Mouse (Mus musculus): ENCODE results near the gene Pimreg.

Gene Pimreg

DNA sequence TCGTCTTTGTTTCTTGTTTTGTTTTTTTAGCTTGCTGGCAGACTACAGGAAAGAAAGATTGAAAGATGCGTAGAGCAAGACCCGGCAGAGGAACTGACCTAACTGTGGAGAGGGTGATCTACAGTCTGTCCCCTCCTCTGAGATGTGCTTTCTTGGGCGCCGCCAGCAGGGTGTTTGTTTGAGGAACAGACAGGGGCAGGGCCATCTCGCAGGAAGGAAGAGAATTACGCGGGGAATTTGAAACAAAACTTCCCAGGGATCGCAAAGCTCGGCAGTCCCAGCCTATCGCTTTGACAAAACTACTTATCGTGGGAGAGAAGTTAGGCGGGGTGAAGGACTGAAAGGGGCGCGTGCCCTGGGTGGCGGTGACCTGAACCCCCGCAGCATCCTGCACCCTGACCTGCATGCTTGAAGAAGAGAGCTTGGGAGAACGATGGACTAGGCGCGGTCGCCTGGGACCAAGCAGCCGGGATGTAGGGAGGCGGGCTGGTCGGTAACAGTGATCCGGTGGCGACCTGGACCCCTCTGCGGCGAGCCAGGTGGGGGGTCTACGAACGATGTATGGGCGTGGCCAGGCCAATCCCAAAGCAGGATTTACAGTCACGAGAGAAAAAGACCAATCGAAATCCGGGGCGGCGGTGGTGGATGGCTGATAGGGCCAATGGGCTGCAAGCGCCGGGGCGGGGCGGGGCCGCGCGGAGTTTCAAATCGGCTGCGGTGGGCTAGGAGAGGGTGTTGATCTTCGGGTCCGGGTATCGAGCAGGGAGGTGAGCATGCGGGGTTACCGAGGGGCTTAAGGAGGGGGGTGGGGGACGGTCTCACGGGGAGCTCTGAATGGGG, at the start of gene Pimreg:
TSS of gene Pimreg (plus strand) at position 265 of the 840 bp plus-strand sequence.
- DNase-seq: peak; percentile 78 to 90

DNA sequence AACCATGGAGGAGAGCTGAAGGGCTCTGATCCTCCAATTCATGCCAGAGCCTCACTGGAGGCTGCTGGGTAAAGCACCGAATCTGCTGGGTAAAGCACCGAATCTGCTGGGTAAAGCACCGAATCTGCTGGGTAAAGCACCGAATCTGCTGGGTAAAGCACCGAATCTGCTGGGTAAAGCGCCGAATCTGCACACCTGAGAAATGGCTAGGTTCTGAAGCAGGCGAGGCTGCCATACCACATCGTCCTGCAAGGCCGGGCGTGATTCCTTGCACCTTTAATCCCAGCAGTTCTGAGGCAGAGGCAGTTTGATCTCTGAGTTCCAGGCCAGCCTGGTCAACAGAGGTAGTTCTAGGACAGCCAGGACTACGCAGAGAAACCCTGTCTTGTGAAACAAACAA, 49.4 kb upstream of the Pimreg start:
- DNase-seq: no peak

DNA sequence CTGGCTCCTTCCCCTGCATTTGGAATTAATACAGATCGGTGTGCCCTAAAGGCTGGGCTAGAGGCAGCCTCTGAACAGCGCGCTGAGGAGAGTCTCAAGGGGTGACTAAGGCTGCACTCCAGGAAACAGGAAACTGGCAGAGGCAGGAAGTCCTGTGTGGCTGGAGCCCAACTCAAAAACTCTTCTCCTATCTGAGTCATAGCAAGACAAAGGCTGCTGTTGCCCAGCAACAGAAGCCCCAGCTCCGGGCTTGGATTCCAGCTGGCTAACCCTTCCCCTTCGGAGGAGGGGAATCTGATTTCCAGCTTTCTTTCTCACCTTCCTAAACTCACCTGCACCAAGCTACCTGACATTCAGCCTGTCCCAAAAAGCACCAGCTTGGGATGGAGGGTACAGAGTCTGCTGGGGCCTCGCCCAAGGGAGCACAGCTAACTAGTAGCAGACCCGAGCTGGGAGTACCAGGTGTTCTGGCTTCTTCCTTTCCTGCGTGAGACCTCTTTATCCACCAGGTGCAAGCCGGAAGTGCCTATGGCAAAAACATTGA, 45.8 kb upstream of the Pimreg start:
- peak; percentile 62 to 81 for DNase-seq

DNA sequence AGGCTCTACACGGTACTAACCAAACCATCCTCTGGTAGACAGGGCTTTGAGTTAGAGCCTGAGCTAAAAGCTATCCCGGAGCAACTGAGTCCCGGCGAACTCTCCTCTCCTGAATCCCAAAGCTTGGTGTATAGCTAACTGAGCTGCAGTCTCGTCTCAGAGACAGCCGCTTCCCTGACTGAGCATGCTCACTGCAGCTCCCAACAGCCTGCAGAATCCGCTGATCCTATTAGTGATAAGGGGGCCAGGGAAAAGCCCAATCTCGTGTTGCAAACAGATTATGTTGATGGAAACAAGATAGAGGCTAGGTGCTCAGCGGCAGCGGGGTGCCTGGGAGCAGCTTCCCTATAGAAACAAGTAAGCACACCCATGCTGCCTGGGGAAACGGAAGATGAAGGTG, 45.0 kb upstream of the Pimreg start:
- no peak for DNase-seq

DNA sequence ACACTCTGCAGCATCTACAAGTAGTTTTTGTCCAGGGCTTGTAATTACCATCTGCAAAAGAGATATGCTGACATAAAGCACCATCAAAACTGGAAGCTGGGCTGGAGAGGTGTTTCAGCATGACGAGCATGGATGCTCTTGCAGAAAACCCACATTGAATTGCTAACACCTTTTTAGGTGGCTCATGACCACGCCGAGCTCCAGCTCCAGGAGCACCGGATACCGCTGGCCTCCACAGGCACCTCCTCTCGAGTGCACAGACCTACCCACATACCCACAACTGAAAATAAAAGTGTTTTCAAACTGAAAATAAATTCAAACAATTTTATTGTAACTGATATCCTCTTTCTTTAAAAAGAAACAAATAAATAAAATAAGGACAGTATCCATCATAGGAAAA, 41.6 kb upstream of the Pimreg start:
- DNase-seq: no peak

DNA sequence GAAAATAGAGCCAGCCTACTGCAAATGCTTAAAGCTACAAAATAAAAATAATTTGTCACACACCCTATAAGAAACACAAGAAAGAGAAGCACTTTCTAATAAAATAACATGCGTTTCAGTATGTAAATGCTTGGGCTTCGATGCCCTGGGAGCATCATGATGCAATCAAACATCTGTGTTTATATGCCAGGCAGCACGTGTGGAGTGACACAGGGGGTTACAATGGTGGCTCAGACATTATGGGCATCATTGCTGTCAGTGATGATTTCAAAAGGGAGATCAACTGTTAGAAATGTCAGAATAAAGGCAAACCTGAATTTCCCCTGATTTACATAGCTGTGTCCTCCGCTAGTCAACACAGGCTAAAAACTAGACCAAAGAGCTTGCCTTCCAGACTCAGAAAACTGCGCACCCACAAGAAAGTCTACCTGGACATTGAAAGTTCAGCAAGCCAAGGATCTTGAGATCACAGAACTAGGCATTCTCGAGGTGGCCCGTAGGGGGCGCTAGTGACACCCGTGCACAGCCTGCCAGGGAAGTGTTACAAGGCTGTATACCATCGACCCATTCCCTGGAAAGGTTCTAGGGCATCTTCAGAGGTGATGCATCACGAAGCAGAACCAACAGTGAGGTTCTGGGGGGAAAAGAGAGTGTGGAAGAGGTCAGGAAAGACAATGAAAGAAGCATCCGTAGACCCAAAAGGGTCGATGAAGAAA, 39.5 kb upstream of the Pimreg start:
- DNase-seq: peak in 1 of 2 experiments; percentile 31

DNA sequence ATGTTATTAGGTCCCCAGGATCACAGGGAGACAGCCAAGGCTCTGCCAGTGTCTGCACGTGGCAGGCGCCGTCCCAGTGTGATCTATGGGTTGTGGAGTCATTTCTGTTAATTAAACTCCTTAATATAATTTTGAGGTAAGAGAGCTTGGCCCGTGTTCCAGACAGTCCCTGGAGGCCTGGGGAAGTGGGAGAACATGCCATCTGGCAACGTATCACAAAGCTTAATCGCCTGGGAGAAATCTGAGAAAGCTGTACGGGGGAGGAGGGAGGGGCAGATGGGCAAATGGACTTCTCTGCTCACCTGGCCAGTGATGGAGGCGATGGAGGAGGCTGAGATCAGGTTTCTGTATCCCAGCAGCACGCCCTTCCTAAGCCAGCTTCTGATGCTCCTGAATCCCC, 38.7 kb upstream of the Pimreg start:
- no peak for DNase-seq

DNA sequence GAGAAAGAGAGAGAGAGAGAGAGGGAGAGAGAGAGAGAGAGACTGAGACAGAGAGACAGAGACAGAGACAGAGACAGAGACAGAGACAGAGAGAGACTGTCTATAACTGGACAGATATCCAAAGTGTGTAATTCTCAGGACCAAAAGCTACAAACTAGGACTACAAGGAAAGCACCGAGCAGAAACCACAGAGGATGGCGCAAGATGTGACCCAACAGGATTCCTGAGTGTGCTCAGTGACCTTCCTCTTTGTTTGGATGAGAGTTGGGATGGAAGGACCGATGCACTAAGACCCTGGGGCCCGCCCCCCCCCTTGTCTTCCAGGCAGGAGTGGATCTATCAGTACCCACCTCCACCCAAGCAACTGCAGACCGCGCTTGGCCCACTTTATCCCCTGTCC, 36.3 kb upstream of the Pimreg start:
- DNase-seq: no peak

DNA sequence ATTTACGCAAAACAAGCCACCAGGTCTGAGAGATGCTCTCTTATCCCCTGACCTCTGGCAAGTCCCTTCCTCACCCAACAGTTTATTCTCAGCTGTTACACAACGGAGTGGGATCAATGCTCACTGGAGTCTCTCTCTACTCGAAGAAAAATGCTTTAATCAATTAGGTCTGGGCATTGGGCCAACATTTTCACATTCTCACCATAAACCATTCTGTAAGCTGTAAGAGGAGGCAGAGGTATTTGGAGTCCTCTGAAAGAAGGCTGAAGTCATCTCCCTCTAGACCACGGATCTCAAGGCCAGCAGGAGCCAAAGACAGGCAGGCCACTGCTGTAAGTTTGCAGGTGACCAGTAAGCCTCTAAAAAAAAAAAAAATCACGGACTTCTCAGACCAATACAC, 31.5 kb upstream of the Pimreg start:
- DNase-seq: no peak

DNA sequence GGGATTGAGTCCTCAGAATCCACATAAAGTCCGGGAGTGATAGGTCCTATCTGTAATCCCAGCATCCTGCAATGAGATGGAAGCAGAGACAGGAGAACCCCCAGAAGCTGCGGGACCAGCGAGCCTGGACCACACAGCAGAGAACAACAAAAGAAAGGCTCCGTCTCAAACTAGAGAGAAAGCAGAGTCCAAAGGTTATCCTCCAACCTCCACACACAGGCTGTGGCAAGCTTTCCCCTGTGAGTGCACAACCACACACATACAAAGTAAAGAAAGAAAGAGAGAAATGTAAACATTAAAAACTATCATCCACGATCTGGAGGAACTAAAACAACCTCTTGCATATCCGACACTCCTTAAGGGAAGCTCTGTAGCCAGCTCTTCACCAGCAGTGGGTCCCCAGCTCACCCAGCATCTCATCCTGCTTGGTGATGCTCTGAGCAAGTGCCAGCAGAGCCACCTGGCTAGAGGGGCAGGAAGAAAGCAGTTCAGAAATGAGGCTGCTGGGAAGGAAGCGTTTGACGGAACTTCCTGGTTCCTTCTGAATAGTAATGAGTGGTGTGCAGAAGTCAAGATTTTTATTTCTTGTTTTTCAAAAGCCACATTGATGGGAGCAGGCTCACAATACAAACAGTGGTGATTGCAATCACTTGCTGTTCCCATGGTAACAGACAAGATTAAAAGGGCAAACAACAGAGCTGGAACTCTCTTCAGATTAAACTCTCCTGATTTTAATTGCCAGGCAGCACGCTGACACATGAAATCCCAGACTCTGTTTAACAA, 30.7 kb upstream of the Pimreg start:
- DNase-seq: no peak

DNA sequence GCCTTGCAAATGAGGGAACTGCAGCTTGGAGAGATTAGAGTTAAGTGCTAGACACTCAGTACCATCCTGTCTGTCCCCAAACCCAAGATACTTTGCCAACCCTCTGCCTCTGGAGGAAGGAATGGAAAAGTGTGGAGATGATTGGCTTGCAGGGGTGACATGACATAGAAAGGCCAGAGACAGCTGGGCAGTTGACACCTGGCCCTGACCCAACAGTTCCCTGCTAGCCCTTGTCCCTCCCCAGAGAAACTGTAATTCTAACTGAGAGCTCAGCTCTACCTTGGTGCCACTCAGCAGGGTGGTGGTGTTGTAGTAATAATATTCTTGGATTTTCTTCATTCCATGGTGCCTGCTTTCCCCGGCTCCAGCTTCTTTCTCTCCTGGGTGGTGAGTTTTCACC, 29.9 kb upstream of the Pimreg start:
- no peak for DNase-seq

DNA sequence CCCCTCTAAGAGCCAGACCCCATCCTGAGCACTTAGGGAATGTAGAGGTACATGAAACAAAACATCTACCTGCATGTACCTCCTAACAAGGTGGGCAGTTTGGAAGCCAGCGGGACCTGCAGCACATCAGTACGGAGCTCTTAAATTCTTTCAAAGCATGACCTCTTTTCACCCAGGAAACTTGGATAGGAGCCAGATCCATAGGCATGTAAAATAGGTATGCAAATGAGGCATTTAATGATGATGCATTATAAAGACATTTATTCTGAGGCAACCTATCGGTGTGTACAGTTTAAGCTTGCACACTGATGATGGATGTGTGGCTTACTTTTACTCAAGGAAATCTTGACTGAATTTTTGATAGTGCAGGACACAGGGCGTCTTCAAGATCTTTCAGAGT, 27.2 kb upstream of the Pimreg start:
- no peak for DNase-seq

DNA sequence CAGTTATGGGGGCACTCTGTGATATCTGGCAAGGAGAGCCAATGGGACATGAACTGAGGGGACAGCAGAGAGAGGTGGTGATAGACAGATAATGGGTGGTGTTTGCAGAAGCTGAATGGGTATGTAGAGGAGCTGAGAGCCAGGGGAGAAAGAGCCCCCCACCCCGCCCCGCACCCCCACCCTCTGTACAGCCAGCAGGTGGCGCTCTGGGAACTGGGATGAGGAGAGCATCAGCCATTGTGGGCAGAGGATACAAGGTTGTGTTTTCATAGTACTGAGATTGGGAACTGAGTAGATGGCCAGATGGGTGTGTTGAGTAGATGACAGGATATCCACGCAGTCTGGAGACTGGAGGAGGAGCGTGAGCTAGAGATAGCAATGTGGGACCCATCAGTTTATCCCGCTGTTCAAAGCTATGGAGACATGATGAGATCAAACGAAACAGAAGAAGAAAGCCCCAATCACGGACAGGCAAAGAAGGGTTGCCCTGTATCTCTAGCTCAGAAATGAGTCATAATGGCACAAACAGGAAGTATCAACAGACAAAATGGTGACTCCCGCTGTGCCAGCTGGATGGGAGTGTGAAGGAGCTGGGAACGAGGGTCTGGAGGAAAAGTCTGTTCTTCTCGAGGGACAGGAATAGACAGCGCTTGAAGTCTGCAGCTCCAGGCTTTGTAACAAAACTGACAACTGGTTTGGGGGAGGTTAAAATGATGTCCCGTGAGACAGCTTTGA, 25.1 kb upstream of the Pimreg start:
- DNase-seq: no peak

DNA sequence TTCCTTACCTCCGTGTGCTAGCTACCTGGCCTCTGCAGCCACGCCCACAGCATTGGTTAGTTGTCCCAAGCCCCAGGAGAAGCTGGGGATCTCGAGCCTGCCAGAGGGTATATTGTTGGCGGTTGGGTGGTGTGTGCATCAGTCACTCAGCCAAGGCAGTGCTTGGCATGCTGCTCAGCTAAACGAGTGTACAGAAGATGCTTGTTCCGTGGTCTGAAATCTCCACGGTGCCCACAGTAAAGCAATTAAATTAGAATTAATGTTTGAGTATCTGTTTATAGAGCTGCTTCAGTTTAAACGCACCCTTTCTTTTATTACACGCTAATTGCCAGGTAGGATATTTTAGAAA, 24.6 kb upstream of the Pimreg start:
- no peak for DNase-seq

DNA sequence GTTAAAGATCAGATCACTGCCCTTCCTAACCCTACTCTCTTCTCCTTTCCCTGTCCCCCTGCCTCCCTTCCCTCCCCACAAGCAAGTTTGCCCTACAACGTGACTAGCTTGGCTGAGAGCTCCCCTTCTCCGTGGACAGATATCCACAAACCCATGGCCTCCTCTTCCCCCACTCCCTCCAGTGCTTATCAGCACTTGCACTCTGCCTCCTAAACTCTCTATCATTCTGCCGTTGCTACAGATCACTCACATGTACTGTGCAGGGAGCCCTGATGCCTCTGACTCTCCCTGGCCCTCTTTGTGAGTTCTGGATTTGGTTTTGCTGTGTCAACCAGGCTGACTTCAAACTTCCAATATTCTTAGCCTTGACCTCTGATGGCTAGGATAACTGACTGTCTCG, 20.8 kb upstream of the Pimreg start:
- no peak for DNase-seq

DNA sequence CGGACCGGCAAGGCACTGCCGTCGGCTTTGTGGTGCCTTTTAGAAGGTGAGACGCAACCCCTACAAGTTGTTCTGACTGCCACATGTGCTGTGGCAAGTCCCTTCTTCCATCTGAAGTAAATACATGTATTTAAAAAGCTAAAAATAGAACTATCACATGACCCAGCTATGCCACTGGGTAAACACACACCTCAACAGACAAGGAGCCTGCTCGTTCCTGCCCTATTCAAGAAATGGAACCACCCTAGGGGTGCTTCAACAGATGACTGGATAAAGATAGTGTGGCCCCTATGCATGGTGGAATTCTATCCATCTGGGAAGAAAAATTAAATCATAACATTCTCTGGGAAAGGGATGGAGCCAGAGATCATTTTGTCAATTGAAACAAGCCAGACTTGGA, 19.0 kb upstream of the Pimreg start:
- no peak for DNase-seq

DNA sequence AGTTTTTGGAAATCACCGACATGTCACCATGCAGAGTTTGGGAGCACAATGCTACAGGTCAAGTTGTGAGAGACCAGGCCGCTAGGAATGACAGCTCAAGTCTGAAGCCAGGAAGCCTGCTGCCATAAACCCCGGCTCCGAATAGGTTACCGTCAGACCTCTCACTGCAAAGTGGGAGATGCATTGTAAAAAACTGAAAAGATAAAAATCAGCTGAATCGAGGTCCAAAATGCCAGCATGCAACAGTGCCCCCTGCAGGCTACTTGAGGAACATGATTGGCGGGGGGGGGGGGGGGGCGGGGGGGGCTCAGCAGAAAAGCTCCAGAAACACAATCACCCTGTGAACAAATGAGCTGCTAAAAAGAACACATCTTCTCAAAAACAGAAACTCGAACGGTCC, 18.3 kb upstream of the Pimreg start:
- peak in 1 of 2 experiments; percentile 29 for DNase-seq

DNA sequence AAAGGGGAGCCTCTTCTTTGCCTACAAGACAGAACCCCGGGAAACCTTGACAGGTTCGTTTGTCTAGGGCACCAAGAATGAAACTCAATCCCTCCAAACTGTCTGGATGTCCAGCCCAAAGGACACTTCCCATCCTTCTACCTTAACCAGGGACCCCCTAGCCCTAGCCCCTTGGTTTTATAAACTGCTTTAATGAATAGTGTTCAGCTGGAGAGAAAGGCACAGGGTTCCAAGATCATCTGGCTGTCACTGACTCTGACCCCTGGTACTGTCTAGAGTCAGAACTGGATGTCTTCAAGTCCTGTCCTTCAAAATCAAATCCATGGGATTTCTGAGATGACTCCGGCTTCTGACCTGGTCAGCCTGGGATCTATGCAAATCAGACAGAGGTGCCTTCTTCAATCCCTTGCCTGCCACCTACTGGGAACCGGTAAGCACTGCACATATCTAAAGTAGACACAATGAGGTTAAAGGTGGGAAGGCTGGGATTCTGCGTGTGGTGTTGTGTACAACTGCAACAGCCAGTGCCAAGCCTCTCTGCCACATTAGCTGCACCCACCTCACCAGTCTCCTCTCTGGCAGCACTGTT, 17.5 kb upstream of the Pimreg start:
- peak; percentile 73 to 81 for DNase-seq

DNA sequence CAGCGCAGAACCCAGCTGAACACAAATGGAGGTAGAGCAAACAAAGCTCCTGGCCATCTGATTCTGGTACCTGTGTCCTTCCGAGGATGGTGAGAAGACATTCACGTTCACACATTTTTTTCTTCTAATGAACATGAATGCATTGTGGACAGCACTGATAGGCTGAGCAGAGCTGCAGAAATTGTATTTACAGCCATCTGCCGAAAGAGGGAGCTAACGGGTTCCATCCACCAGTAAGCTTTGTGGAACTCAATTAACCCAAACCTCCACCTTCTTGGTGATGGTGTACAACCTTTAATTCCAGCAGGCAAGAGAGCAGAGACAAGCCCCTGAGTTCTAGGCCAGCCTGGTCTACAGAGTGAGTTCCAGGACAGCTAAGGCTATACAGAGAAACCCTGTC, 16.0 kb upstream of the Pimreg start:
- DNase-seq: peak in 1 of 2 experiments; percentile 7

DNA sequence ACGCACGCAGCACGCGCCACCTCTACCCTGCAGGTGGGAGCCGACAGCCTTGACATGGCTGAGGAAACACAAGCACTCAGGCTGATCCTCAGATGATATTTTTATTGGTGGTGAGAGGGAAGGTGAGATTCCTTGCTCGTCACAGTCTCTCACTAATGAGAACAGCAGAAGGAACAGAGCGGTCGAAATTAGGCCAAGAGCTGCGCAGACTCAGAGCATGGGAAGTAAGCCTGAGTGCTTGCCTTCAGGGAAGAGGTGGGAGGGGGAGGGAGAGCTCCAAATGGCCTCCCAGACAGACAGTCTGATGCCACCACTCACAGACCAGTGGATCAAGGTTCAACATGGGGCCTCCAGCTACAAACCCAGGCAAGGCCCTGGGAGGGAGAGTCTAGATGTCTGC, 15.3 kb upstream of the Pimreg start:
- DNase-seq: no peak

DNA sequence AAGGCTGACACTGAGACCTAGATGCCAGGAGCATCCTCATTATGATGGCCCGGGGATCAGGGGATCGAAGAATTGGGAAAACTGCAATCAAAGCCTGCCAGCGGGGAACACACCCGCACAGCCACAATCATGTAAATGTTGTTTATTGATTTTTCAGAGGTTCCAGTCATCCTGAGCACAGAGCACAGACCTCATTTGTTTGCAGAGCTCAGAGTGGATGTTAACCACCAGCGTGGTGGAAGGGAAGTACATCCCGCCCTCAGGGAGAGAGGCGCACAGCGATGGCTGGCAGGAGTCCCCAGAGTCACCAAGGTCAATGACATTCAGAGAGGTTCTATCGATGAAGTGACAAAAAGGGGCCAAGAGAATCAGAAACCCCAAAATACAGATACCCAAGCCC, 14.0 kb upstream of the Pimreg start:
- DNase-seq: no peak

DNA sequence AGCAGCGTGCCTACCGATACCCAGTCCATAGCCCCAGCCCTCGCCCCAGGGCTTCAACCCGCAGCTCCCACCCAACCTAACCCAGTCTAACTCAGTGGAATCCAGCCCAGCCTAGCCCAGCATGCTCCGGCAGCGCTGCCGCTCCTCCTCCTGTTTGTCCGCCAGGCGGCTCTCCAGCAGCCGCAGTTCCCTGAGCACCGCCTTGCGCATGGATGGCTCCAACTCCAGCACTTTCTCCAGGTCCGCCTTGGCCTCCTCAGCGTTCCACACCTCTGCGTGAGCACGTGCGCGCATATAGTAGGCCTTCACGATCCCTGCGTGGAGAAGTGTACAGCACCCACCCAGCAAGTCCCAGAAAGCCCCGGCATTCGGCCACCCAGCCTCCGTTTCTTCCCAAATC, 12.7 kb upstream of the Pimreg start:
- DNase-seq: peak in 1 of 2 experiments; percentile 40
